Mouse (Mus musculus) kidney, postnatal 0 days (tissue): Measurements from ENCODE around the gene Ly6g6c. TPM values are rescaled to one million over a fixed set of nuclear protein-coding genes. Genes with fewer than 3 reads are reported as not detected.

Experiments used
- ATAC-seq: fragments of 200-750 bp; cut with Nextera tagmentation; replicated peaks from 2 replicates; pipeline ENCODE4 v1.8.0; 2017; ENCODE audit warnings: low read depth, moderate number of reproducible peaks, moderate TSS enrichment, moderate library complexity; ENCODE audit not compliant: low FRiP score
- DNase-seq: peaks from one replicate; pipeline ENCODE4 v3.0.0-alpha.2; 2016; ENCODE audit warnings: low spot score
- H3K27ac ChIP-seq: fragments of 300-500 bp; sonication (generic); 2 replicates; pipeline ENCODE4 v1.5.1; 2014; ENCODE audit warnings: mild to moderate bottlenecking
- H3K27me3 ChIP-seq: fragments of 300-500 bp; sonication (generic); 2 replicates; pipeline ENCODE4 v1.6.1; 2014; ENCODE audit warnings: low read length, mixed read lengths; ENCODE audit not compliant: insufficient read depth
- H3K36me3 ChIP-seq: fragments of 300-500 bp; sonication (generic); 2 replicates; pipeline ENCODE4 v1.6.1; 2014; ENCODE audit warnings: low read length, mixed read lengths; ENCODE audit not compliant: insufficient read depth
- H3K4me1 ChIP-seq: fragments of 300-500 bp; sonication (generic); replicated peaks from 2 replicates; pipeline ENCODE4 v1.6.1; 2014; ENCODE audit warnings: antibody characterized with exemption, low read length, mixed read lengths; ENCODE audit not compliant: insufficient read depth
- H3K4me2 ChIP-seq: fragments of 300-500 bp; sonication (generic); 2 replicates; pipeline ENCODE4 v1.6.1; 2014; ENCODE audit warnings: mild to moderate bottlenecking, low read length, moderate library complexity, mixed read lengths
- H3K4me3 ChIP-seq: fragments of 300-500 bp; sonication (generic); replicated peaks from 2 replicates; pipeline ENCODE4 v1.5.1; 2014; ENCODE audit warnings: low read depth, low read length
- H3K9ac ChIP-seq: fragments of 300-500 bp; sonication (generic); 2 replicates; pipeline ENCODE4 v1.6.1; 2014; ENCODE audit warnings: low read depth, low read length
- H3K9me3 ChIP-seq: fragments of 300-500 bp; sonication (generic); replicated peaks from 2 replicates; pipeline ENCODE4 v1.6.1; 2016; ENCODE audit warnings: low read length, inconsistent platforms, mixed read lengths
- CTCF ChIP-seq: IDR thresholded peaks from 2 replicates; pipeline ENCODE4 v1.5.1; 2016; ENCODE audit warnings: antibody characterized with exemption, low read depth, mild to moderate bottlenecking, moderate library complexity
- WGBS: fragments of 180-500 bp; shearing (Covaris S2); extraction: QIAGEN DNeasy Blood & Tissue Kit; methylation state at CpG from one replicate; pipeline ENCODE4 v1.1.7; 2014; 5-methylcytosine and 5-hydroxymethylcytosine counted together
- polyA plus RNA-seq: library from polyadenylated mRNA; unstranded; fragments of >200 nt; fragmentation: Nextera tagmentation; extraction: Ambion mirVana; gene quantifications from 2 replicates; pipeline ENCODE4 v1.2.1, GENCODE M21; 2015

The Ly6g6c gene
- polyA plus RNA-seq, 1 experiment from 2014 or later, result not detected

DNA sequence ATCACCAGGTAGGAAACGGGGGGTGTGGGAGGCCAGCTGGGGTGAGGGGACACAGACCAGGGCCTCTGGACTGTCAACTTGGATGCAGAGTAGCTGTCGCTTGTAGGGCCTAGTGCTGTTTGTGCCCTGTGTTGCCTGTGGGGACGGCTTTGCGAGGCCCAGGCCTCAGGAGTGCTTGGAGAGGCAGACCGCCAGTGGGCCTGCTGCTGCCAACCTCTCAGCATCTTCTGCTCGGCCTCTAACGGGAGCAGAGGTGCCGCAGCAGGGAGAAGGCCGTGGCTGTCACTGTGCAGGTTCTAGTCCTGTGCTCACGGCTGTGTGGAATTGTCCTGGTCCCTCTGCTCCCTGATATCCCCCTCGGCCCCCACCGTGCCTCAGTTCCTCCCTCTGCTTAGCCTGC is 31.4 kb downstream of the Ly6g6c start:
- TF ChIP-seq CTCF, result no peak
- Histone ChIP-seq H3K36me3 (peaks cover 64% of the 10 kb centered on the region), H3K4me3 (no peak overlapping the region), H3K9ac (no peak overlapping the region), H3K27me3 (no peaks in the 10 kb centered on the region), H3K4me1 (peaks cover 9% of the 10 kb centered on the region; the same call in 1 of the 2 replicates), H3K4me2 (no peak overlapping the region), H3K27ac (no peak overlapping the region), H3K9me3 (no peaks in the 10 kb centered on the region)
- ATAC-seq (no peak), DNase-seq (no peak)
- 87% methylated on average over 12 of the region's 12 CpGs for WGBS

DNA sequence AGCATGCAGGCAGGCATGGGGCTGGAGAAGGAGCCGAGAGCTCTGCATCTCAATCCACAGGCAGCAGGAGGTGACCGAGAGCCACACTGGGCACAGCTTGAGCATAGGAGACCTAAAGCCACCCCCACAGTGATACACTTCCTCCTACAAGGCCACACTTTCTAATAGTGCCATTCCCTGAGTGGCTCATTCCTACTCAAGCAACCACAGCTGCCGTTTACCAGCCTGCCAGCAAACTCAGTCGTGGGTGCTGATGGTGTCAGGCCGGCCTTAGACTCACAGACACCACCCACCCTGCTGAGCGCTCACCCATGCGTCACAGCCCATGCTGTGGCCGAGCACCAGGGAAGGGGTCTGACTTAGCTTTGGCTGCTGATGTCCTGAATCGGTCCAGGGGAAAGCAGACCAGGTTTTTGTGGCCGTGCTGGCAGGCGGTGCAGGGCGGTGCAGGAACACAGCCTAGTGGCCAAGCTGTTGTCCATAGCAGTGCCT is 32.0 kb downstream of the Ly6g6c start:
- DNase-seq, result no peak
- 71% methylated on average over 12 of the region's 12 CpGs for WGBS
- H3K4me1 ChIP-seq, result peaks cover 9% of the 10 kb centered on the region; the same call in 1 of the 2 replicates

DNA sequence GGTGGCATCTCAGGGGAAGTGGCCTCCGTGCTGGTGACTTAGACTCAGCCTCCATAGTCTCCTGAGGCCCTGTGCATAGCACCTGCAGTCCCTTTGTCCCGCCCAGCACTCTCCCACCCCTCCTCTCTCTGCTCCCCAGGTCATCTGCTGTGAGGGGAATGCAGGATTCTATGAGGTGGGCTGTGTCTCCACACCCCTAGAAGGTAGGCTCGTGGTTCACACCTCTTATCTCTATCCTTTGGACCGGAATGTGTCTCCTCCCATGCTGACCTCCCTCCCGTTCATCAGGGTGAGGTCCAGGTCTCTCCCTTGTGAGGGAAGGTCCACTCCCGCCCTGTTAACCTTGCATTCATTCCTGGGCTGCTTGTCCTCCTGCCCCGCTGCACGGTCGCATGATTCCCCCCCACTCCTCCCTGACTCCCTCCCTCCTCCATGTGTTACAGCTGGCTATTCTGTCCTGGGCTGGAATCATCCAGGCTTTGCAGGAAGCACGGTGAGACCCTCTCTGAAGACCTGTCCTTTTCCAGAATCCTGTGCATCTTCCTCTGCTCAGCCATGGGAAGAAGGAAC is 35.1 kb downstream of the Ly6g6c start:
- Histone ChIP-seq H3K4me2 (no peak overlapping the region), H3K9me3 (no peaks in the 10 kb centered on the region), H3K27me3 (no peaks in the 10 kb centered on the region), H3K4me3 (no peak overlapping the region), H3K36me3 (peaks cover 61% of the 10 kb centered on the region), H3K4me1 (peaks cover 9% of the 10 kb centered on the region; the same call in 1 of the 2 replicates), H3K27ac (peak overlapping the region; percentile 13; the same call in 1 of the 2 replicates), H3K9ac (no peak overlapping the region)
- DNase-seq (peak; percentile 36), ATAC-seq (peak; percentile 47)
- TF ChIP-seq CTCF, result no peak
- WGBS, result 42% methylated on average over 10 of the region's 10 CpGs

More for the DNA sequence above, 32.0 kb downstream of the Ly6g6c start:
- H3K4me3 ChIP-seq, result no peak overlapping the region
- ATAC-seq, result no peak
- no peaks in the 10 kb centered on the region for H3K27me3 ChIP-seq
- no peak for TF ChIP-seq CTCF
- peaks cover 70% of the 10 kb centered on the region for H3K36me3 ChIP-seq
- no peak overlapping the region for H3K27ac ChIP-seq
- no peaks in the 10 kb centered on the region for H3K9me3 ChIP-seq
- no peak overlapping the region for H3K9ac ChIP-seq
- H3K4me2 ChIP-seq, result no peak overlapping the region

DNA sequence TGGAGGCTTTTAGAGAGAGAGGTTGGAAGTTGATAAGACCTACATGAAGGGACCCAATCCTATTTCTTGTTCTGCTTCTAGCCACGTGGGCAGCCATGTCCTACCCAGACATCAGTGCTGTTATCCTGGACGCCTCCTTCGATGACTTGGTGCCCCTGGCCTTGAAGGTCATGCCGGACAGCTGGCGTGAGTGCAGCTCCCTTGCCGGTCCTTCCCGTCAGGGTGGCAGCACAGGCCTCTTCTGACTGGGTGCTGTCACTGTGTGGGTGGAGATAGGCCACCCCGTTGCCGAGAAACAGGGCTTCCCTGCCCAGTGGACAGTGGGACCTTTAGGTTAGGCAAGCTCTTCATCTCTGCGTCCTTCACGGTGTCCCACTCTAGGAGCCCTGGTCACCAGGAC is 36.0 kb downstream of the Ly6g6c start:
- ATAC-seq (no peak), DNase-seq (no peak)
- H3K27me3 ChIP-seq, result no peaks in the 10 kb centered on the region
- H3K27ac ChIP-seq, result no peak overlapping the region
- WGBS, result 64% methylated on average over 11 of the region's 11 CpGs
- H3K4me1 ChIP-seq, result peaks cover 11% of the 10 kb centered on the region; the same call in 1 of the 2 replicates
- no peaks in the 10 kb centered on the region for H3K9me3 ChIP-seq
- no peak overlapping the region for H3K9ac ChIP-seq
- H3K4me3 ChIP-seq, result no peak overlapping the region
- no peak for TF ChIP-seq CTCF
- no peak overlapping the region for H3K4me2 ChIP-seq
- peaks cover 59% of the 10 kb centered on the region for H3K36me3 ChIP-seq

DNA sequence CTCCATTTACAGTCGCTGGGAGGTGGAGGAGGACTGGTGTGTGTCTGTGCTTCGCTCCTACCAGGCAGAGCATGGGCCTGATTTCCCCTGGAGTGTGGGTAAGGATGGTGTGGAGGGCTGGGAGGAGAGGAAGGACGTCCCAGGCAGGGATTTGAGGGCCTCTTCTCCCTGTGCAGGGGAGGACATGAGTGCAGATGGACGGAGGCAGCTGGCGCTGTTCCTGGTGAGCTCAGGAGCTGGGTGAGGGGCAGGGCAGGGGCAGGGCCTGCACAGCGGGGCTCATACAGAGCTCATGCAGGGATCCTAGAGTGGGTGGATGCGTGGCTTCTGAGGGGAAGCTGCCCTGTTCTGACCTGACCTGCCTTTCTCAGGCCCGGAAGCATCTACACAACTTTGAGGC is 37.1 kb downstream of the Ly6g6c start:
- Histone ChIP-seq H3K4me1 (peaks cover 13% of the 10 kb centered on the region; the same call in 1 of the 2 replicates), H3K9me3 (no peaks in the 10 kb centered on the region), H3K4me2 (no peak overlapping the region), H3K4me3 (no peak overlapping the region), H3K27ac (peak overlapping the region; percentile 9; the same call in 1 of the 2 replicates), H3K9ac (no peak overlapping the region), H3K36me3 (peaks cover 53% of the 10 kb centered on the region), H3K27me3 (no peaks in the 10 kb centered on the region)
- 51% methylated on average over 7 of the region's 8 CpGs for WGBS
- TF ChIP-seq CTCF, result no peak
- DNase-seq (no peak), ATAC-seq (no peak)

DNA sequence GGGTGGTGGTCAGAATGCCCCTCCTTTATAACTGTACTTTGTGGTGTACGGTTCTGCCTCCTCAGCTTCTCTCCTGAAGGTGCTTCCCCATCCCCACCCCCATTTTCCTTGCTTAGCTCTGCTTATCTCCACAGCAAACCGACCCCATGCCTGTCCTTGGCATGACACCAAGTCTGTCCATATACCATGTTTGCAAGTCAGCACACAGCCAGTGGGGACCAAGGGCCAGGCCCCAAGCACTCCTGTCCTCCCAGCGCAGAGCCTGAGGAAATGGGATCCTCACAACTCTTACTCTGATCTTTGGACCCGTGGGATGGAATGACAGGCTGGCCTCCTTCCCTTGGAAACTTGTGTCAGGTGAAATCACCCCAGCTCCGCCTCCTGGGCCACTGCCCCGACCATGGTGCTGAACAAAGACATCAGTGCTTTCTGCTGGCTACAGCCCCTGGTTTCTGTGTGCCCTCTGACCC is 38.1 kb downstream of the Ly6g6c start:
- 49% methylated on average over 6 of the region's 6 CpGs for WGBS
- no peak for TF ChIP-seq CTCF

More for the DNA sequence above, 38.1 kb downstream of the Ly6g6c start:
- Histone ChIP-seq H3K4me2 (no peak overlapping the region), H3K4me3 (no peak overlapping the region), H3K27me3 (no peaks in the 10 kb centered on the region), H3K9ac (no peak overlapping the region), H3K9me3 (no peaks in the 10 kb centered on the region), H3K4me1 (peaks cover 13% of the 10 kb centered on the region; the same call in 1 of the 2 replicates), H3K27ac (0 out of 2 replicates have a peak overlapping the region, but pooled peaks have one; percentile 36), H3K36me3 (peaks cover 45% of the 10 kb centered on the region)
- DNase-seq (peak; percentile 28), ATAC-seq (peak; percentile 44)
